Mouse (Mus musculus): ENCODE data around the gene Dmrtb1.

DNA sequence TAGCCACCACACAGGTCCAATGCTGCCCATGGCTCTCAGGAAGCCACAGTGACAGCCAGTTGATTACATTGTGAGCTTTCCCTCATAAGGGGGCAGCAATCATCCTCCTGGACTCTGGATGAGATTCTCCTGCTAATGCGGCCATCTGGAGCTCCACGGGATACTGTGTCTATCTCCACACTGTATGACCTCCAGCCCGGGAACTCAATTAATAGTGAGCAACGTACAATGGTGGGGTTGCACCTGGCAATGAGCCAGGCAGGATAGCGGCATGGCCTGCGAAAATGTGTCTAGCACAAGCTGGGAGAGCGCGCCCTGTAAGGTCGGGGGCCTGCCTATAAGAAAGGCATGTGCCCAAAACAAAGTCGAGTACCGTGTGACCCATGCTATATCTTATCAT lies 23.4 kb downstream of the Dmrtb1 start:
- TF ChIP-seq GABPA (IDR thresholded peaks at IDR 0.05; ENCODE audit: low read depth, low read length) = no peak
- no peak for TF ChIP-seq CTCF (IDR thresholded peaks at IDR 0.05 in 2 of 3, conservative IDR thresholded peaks at IDR 0.05 in 1 of 3; ENCODE audit: control insufficient read depth in 1 of 3, insufficient read depth in 1 of 3, low read depth in 2 of 3, low read length in 3 of 3, poor library complexity in 1 of 3, severe bottlenecking in 1 of 3)
- no peak for TF ChIP-seq E2F4 (IDR thresholded peaks at IDR 0.05; ENCODE audit: borderline replicate concordance, low read depth, low read length)
- no peak for TF ChIP-seq TAL1 (IDR thresholded peaks at IDR 0.05; ENCODE audit: low read length)
- TF ChIP-seq POLR2A (IDR thresholded peaks at IDR 0.05; ENCODE audit: control insufficient read depth in 1 of 2, insufficient read depth in 1 of 2, low read depth in 1 of 2, low read length in 2 of 2, poor library complexity in 1 of 2) = no peak
- no peak for TF ChIP-seq EP300 (IDR thresholded peaks at IDR 0.05; ENCODE audit: low read depth in 1 of 2, low read length in 2 of 2)
- TF ChIP-seq GATA1 (IDR thresholded peaks at IDR 0.05; ENCODE audit: low read depth, low read length) = no peak
- TF ChIP-seq ZMIZ1 (IDR thresholded peaks at IDR 0.05; ENCODE audit: low read depth, low read length) = no peak
- no peak for TF ChIP-seq SMC3 (IDR thresholded peaks at IDR 0.05; ENCODE audit: low read depth, low read length)
- TF ChIP-seq MAFK (IDR thresholded peaks at IDR 0.05; ENCODE audit: borderline replicate concordance, low read depth, low read length) = no peak
- TF ChIP-seq USF1 (IDR thresholded peaks at IDR 0.05; ENCODE audit: low read depth, low read length) = no peak
